Mouse (Mus musculus) urinary bladder, postnatal 10 days (tissue): ENCODE data around the gene Hopx.

Source experiments
- DNase-seq: peaks from one replicate; pipeline ENCODE4 v3.0.0; 2022; ENCODE audit warnings: low spot score

The Hopx gene

GRCm38 (mm10) chr5:77132457-77133135 is 17.7 kb upstream of the Hopx start:
- no peak for DNase-seq

DNA sequence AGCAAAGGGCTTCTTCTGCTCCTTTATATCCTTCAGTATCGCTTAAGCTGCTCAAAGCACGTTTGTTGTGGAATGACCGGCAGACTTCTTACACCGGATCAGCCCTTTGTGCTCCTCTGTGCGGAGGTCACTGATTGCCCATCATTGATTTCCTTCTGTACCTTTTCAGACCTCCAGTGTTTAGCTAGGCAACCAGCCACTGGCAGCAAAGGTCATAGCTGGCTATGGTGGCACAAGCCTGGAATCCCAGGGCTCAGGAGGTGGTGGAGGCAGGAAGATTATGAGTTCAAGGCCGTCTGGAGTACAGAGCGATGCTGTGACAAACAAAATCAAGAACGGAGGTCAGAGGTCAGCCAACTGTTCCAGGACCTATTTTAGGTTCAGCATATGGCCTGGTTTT is 17.0 kb upstream of the Hopx start:
- DNase-seq, result no peak

- DNase-seq, result no peak
Observed at GRCm38 (mm10) chr5:77130310-77131020, 15.5 kb upstream of the Hopx start.

DNA sequence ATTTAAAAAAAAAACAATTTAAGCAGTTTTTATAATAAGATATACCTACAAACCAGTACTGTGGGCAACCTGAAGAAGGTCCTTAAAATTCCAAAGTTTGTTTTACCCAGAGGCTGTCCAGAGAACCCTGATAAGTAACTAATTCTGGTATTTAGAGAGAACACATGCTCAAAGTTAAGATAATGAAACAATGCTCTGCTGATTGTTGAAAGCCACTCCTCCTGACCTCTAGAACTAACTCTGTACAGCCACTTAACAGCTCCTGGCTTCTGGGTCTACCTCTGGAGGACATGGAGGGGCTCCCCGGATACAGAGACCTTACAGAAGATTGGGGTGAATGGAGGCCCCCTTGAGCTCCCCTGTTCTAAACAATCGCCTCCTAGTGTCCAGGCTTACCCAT is 15.0 kb upstream of the Hopx start:
- DNase-seq, result no peak

DNA sequence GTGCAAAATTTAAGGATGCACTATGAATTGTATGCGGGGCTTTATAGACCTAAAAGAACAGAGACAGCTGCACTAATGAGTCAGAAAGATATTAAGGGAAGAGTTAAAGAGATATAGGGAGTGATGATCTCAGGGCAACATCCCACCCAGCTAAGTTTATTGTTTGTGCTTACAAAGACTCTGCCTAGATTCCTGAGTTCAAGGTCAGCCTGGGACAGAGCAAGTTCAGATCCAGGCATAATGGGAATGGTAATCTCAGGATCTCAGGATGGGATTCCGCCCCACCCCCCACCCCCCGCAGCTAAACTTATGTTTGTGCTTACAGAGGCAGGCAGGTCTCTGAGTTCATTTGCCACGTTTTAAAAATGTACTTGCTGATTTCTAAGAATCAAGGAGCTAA is 13.9 kb upstream of the Hopx start:
- DNase-seq, result no peak

DNA sequence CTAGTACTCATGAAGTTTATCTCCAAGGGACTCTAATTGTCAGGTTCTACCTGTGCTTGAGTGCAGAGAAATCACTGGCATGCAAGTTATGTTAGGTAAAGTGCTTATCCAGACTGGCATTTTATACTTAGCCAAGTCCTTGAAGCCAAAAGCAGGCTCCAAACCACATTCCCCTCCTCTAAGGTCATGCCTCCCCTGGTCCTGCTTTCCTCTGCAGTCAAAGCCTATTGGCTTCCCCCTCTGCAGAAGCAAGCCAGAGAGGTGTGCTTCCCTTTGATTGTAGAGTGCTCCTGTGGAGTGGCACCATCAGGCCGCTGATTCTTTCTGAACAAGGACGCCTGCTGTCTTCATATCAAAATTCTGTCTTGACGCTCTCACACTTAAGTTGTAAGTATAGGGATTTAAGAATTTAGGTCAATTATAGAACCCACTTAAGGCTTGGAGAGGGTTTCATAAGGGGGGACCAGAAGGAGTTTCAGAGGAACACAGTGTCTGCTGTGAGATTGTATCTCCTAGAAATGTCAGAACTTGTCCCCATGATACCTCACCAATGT is 11.6 kb upstream of the Hopx start:
- DNase-seq, result no peak

- no peak for DNase-seq
Observed at GRCm38 (mm10) chr5:77124817-77125283, 9.9 kb upstream of the Hopx start.

GRCm38 (mm10) chr5:77124165-77124564 is 9.2 kb upstream of the Hopx start:
- no peak for DNase-seq

DNA sequence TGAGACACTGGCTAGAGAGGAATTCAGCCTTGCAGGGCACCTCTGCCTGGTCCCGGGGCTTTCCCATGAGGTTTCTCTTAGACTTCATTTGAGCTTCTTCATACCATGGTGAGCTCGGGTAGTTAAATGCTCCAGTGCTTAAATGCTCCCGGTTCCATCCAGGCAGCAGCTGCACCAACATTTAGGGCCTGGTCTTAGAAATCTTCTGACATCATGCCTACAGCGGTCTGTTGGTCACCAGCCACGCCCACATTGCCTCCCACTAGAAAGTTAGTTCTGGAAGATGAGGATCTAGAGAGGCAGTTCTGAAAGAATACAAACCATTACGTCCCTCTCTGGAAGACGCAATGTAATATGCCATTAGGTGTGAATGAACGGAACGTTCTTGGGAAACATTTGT is 8.7 kb upstream of the Hopx start:
- DNase-seq, result no peak

- DNase-seq, result no peak
Observed at GRCm38 (mm10) chr5:77122254-77123192, 7.6 kb upstream of the Hopx start.

DNA sequence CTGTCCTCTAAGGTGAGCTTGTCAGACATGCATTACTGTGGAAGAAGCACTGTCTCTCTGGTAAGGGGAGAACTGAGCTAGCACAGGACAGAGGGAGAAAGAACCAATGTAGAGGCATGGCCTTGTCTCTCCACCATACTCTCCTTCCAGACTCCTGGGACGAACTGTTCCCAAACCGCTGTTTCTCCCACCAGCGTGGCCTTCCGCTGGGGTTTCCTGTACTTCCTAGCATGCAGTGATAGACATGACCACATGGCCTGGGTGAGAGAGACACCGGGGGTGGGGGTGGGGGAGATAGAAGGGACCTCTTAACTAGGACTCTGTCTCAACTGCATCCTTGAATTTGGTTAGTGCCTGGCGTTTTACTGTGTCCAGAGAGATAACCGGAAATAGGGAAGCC is 5.8 kb upstream of the Hopx start:
- no peak for DNase-seq

GRCm38 (mm10) chr5:77119475-77120422 is 4.8 kb upstream of the Hopx start:
- DNase-seq, result no peak

GRCm38 (mm10) chr5:77115732-77116131 is 811 bp upstream of the Hopx start:
- no peak for DNase-seq

- no peak for DNase-seq
Observed at GRCm38 (mm10) chr5:77113773-77114172, 1.1 kb downstream of the Hopx start.

- DNase-seq, result no peak
Observed at GRCm38 (mm10) chr5:77112066-77112465, 2.9 kb downstream of the Hopx start.

- DNase-seq, result no peak
Observed at GRCm38 (mm10) chr5:77109814-77110213, 5.1 kb downstream of the Hopx start.

DNA sequence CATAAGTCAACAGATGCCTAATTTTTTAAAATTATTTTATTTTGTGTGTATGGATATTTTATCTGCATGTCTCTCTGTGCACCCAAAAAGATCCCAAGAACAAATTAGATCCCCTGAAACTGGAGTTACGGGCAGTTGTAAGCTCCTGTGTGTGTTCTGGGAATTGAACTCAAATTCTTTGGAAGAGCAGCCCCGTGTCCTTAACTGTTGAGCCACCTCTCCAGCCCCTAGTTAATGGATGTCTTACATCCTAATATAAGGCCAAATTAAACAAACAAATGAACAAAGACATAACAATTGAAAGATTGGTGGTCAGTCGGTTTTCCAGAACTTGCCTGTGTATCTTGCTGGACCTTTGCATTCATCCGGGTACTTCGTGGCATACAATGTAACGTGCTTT is 6.1 kb downstream of the Hopx start:
- DNase-seq, result no peak

GRCm38 (mm10) chr5:77107146-77107822 is 7.6 kb downstream of the Hopx start:
- no peak for DNase-seq

DNA sequence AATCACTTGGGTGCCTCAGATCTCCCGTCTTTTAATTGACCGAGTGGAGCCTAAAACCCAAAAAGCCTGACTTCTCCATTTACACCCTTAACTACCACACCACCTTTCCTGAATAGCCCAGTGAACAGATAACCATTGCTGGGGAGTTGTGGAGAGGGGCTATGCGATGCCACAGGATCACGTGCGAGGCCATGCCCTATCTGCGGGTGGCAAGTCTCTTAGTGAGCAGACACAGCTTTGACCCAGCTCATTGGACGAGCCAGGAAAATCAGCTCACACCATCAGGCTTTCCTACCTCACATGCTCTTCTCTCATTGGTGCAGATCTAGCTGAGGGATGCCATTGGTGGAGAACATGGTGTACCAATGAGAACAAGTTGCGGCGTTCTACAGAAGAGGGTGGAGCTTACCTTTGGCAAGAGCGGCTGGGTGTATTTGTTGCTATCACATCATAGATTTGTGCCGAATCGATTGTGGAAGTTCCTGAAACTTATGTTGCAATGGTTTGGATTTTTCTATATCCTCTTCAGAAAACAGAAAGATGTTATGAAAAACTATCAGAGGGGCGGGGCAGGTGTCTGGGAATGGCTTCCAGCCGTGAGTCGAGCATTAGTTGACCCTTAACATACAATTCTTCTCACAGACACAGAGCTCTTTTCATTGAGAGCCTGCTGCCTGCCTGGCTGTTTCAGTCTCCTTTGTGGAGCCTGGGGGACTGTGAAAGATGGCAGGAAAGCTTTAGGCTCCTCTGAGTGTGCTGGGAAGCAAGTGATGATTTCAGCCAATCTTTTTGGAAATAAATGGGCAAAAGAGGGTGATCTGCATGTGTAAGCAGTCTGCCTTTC is 12.2 kb downstream of the Hopx start:
- no peak for DNase-seq

DNA sequence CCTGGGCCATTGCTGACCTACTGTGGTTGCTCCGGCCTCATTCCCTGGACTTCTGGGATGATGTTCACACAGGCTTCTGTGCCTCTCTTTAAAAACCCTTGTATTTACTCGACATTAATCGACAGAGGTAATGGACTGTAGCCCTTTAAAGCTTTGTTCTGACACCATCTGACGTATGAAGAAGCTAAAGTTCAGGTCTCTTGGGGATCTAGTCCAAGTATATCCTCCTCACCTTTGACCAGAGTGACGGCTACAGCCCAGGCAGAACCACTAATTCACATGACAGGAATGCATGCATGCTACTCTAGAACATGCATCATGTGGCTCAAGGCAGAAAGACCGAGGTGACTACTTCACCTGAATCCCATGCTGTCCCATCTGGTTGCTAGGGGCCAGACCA is 14.2 kb downstream of the Hopx start:
- no peak for DNase-seq
